Mouse (Mus musculus): ENCODE results near the gene Ammecr1. TPM values are rescaled to one million over a fixed set of nuclear protein-coding genes. Genes with fewer than 3 reads are reported as not detected.

Gene Ammecr1
- total RNA-seq, 2 experiments from 2014 or later, result 11.1 to 28.5 TPM

DNA sequence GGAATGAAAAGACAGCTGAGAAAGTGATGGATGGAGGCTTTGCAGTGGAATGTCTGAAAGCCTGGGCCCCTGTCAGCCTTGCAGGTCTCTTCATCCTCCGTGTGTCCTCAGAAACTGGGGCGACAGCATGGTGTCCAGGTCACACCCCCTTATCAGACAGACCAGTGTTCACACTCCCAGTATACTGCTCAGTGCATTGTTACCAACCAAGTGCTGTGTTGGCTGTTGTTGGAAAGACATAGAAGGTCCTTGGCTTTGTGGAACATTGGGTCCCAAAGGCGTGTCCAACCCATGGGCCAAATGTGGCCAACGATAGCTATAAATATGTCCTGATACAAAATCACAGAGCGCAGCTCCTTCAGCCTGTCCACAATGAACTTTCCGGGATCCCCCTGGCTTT is 136.0 kb downstream of the Ammecr1 start:
- ATAC-seq (replicated peaks; ENCODE audit: poor library complexity), result no peak

DNA sequence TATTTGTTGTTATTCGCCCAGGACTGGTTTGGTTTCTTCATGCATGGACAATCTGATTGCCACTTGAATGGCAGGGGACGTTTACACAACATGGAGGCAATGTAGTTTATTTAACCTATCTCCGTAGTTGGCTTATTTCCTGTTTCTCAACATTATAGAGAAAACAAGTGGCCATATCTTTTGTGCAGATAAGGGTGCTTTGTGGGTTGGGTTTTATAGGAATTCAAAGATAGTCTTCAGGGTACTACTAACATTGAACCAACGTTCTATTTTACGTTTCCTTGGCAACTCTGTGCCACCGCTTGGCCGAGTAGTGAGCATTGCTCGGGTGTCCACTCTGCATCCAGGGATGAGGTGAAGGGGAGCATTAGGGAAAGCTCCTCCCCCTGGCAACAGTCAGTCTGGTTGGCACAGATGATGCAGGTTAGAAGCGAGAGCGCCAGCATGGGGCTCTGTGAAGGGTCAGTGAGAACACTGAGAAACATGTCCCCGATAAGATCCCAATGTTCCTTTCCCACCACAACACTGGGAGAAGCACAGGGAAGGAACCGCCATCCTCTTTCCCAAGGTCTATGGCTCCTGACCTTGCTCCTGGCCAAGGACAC is 136.6 kb downstream of the Ammecr1 start:
- peak; percentile 38 for ATAC-seq (replicated peaks; ENCODE audit: poor library complexity)

DNA sequence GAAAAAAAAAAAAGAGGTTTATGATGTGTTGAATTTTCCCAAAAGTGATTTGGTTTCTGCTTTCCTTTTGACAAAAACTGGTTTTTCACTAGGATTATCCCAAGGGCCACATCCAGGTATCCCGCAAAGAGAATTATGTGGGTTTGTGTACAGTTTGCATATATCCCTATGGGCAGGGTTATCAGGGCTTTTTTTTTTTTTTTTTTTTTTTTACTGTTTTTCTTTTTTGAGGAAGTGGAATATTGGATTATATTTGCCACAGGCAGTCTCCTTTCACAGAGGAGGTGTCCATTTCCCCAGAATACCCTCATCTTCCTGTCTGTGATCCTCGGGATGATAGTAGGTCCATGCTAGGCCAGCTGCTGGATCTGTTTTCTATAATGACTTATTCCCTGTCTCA is 137.3 kb downstream of the Ammecr1 start:
- ATAC-seq (replicated peaks; ENCODE audit: poor library complexity), result no peak

DNA sequence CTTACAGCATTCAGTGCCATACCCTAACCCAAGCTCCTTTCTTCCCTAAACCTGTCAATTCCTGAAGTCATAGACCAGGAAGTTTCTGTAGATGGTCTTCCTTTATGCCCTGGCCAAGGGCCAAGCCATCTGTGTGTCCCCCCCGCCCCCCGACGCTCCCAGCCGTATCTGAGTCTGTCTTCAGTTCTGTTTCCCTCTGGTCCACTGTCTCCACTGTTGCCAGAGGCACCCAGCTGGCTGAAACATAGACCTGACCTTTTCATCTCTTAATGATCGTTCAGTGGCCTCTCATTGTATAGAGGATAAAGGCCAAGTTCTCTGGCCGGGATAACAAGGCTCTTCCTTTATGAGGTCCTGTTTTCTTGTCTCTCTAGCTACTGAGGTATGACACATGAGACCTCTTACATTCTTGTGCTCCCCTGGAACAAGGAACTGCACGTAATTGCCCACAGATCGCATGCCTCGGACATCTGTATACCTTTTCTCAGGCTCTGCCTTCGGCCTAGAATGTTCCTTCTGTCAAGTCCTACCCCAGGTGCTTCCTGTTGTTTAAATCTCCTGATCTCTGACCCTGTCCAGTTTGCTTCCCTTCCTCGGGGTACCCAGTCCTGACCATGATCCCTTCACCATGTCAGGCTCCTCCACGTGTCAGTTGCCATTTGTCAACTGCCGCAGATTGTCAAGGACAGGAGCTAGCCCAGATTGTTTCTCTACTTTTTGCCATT is 138.2 kb downstream of the Ammecr1 start:
- ATAC-seq (replicated peaks; ENCODE audit: poor library complexity), result no peak

DNA sequence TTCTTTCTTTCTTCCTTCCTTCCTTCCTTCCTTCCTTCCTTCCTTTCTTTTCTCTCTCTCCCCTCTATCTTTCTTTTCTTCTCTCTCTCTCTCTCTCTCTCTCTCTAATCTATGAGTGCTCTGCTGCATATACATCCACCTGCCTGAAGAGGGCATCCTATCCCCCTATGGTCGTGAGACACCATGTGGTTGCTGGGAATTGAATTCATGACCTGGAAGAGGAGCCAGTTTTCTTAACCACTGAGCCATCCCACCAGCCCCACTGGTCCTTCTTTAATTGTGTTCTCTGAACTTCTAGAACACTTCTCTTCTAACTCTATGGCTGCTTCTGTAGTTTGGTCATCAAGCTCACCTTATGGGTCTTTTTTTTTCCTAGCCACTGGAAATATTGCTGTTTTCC is 138.9 kb downstream of the Ammecr1 start:
- peak; percentile 40; the same call in 1 of the 2 replicates for ATAC-seq (replicated peaks; ENCODE audit: poor library complexity)

DNA sequence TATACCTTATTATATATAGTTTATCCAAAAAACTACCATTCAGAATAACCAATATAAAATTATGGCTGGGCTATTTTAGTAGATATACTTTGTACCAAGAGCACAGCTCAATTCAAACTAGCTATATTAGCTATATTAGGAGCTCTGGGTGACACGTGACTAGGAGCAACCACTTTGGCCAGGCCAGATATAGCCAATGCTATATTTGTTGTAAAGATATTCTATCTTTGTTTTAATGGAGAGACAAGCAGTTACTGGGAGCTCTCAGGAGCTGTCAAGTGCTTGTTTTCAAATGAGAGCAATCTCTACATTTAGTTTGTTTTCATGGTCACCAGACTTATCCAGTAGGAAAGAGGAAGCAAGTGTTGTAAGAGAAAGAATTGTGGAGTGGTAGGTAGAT is 141.2 kb downstream of the Ammecr1 start:
- no peak for ATAC-seq (replicated peaks; ENCODE audit: poor library complexity)

DNA sequence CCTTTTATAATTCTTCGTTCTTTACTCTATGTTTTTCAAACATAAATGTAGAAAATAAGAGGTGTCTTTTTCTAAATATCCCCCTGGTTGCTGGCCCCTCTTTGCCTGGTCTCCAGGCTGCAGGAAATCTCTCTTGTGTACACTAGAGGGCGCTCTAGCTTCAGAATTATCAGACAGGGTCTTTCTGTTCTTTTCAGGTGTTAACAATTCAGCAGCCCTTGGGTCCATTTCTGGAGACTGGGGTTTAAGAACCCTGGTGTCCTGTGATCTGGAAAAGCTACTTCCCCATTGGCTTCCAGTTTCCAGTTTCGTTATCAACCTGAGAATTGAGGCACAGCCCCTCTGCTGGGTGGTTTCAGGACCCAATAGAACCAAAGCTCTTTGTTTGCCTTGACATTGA is 144.7 kb downstream of the Ammecr1 start:
- ATAC-seq (replicated peaks; ENCODE audit: poor library complexity), result 0 out of 2 replicates have a peak, but pooled peaks have one; percentile 46

DNA sequence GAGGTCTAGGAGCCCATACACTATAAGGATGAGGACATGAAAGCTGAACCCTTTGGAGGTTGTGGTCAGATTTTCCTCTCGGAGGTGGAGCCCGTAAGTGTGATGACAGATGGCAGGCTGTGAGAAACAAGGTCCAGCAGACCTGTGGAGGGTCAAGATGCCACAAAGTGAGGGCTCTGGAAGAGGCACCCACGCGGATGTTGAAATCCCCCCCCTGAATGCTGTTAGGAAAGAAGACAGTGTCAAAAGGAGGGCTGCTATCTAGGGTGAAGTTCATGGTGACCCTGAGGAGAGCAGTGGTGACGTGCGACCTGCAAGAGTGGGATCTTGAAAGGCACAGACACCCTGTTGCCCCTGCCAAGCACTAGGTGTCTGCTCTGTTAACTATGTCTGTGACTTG is 145.3 kb downstream of the Ammecr1 start:
- ATAC-seq (replicated peaks; ENCODE audit: poor library complexity), result no peak

DNA sequence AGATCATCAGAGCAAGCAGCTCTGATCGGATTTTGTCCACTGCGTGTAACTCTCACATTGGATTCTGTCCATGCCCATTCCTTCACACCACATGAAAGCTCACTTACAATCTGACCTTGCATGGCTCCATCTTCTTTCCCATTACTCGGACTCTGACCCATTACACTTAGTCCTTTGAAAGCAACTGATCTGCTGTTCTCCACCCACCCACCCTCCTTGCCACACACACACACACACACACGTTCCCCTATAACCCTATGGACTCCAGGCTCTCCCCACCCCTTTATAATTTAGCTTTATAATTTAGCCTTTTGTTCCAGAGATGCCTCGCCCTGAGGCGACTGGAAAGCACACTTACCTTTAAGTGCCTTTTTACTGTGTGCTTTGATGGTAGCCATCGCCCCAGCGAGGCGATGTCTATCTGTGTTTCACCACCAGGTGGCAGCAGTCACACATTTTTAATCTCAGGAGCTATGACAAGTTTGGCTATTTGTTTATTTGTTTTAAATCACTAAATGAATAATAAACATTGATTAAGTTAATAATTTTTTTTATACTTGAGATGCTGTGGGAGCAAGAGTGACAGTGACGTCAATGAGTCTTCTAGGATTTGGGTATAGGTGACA is 148.4 kb downstream of the Ammecr1 start:
- ATAC-seq (replicated peaks; ENCODE audit: poor library complexity), result peak; percentile 67

DNA sequence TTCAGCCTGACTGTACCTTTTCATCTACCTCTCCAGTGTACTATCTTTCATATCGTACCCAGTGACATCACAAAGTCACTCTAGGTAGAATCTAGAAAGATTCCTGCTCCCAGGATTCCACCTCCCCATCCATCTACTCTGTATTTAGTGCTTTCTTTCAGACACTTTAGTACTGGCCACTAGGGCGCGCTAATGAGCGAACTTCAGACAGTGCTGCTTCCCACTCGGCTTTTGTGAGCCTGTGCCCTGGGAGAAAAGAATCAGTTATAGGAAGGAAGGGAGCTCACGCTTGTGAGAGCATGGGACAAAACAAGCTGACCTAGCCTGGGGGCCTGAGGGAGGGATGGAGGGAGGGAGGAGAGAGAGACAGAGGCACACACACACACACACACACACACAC is 153.4 kb downstream of the Ammecr1 start:
- peak; percentile 77 for ATAC-seq (replicated peaks; ENCODE audit: poor library complexity)

DNA sequence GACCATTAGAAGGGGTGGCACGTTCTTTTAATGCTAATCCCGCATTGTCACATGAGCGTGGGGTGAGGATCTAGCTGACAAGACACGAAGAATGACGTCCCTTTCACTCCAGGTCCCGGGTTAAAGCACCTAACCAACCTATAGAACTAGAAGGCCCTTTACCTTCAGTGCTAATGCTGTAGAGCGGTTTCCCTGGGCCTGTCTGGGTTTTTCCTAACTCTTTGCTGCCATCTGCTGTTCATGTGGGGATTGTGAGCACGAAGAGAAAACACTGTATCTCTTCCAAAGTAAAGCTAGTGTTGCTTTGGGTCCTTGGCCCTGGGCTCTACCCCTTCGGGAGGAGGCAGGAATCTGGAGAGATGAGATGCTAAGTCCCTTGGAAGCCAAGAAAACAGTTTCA is 158.1 kb downstream of the Ammecr1 start:
- peak; percentile 81 for ATAC-seq (replicated peaks; ENCODE audit: poor library complexity)

DNA sequence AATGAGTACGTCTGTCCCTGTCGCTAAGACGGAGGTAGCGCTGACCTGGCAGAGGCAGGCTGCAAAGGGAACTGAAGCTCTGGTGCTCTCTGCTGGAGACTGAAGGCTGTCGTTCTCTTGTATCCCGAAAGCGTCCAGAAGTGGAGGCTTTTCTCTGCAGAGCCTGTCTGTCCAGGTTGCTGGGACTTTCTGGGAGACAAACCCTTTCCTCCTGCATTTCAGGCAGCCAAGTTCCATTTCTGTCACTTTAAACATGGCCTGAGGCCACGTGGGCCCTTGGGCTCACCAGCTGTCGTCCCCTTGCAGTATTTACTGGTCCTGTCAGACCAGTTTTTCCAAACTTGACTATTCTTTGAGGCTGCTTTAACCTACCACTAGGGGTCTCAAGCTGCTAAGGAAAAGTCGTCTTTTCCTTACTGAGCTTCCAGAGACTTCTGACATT is 159.9 kb downstream of the Ammecr1 start:
- ATAC-seq (replicated peaks; ENCODE audit: poor library complexity), result no peak

DNA sequence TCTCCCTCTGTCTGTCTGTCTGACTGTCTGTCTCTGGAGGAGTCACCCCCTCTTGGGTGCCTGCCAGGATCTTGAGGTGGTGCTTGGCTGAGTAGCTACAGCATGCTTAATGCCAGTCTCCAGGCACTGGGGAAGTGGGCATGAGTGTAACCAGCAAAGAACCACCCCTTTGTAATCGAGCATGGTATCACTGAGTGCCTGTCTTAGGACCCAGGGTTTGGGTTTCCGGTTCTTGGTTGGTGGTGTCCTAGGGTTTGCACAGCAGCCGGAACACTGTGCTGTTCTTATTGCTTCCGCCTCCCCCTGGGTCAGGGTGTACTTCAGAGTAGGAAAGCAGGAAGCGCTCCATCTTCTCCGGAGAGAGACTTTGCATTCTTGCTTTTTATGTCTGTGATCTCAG is 160.4 kb downstream of the Ammecr1 start:
- peak; percentile 53 for ATAC-seq (replicated peaks; ENCODE audit: poor library complexity)

DNA sequence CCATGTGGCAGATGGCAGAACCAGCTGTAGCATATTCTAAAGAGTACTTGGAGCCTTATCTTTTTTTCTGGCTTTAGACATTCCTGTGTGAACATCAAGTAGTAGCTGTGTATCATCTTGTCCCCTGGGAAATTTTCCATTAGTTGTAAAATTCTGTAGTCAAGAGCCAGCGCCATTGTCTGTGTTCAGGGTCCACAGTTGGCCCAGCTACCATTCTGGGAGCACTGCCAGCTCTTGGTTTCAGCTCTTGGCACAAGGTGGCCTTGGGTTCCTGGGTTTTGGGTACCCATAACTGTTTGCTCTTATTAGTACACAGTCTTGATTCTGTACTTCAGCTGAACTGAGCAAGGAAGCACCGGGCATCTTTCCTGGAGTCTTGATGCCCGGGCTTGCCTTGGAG is 161.9 kb downstream of the Ammecr1 start:
- no peak for ATAC-seq (replicated peaks; ENCODE audit: poor library complexity)

Other genes starting within 250 kb of the Ammecr1 start
- gene Rtl9, start 132.9 kb upstream of the Ammecr1 start, total RNA-seq (2015), result not detected in 2 replicates
- gene Rtl9, start 132.9 kb upstream of the Ammecr1 start, total RNA-seq (2017), result not detected in 2 replicates